Comparison of ENCODE assay signal across 24 mouse cellular contexts in genomic region chr3:46324925-46325324, GRCm38 (mm10).
DNase-seq lines count a peak whose midpoint lies in the region; ATAC-seq lines count a peak whose summit lies in the region.
"Had no signal": no experiment of that assay in that cellular context is flagged by ENCODE, and none has a peak within 500 bp of the region (broad histone marks: within the 10 kb centered on the region; RNA-seq: fewer than 3 reads in every experiment).

No protein-coding gene starts in this region.

- no peak overlapping the region for H3K27ac ChIP-seq in kidney, embryonic 16.5 days (ENCODE audit: low read length)
- H3K27ac ChIP-seq: embryonic facial prominence, embryonic 10.5 days; embryonic facial prominence, embryonic 12.5 days; forebrain, embryonic 13.5 days; forebrain, embryonic 15.5 days had no signal

- WGBS in kidney, embryonic 16.5 days = 80% methylated on average over 3 of the region's 3 CpGs

- H3K27me3 ChIP-seq in kidney, embryonic 16.5 days (ENCODE audit: insufficient read depth, low read length) = no peaks in the 10 kb centered on the region
- H3K27me3 ChIP-seq: CH12.LX; embryonic facial prominence, embryonic 12.5 days; forebrain, embryonic 13.5 days; forebrain, embryonic 15.5 days; Patski had no signal

- ATAC-seq in frontal cortex, adult (ENCODE audit: low TSS enrichment) = peak; percentile 99
- no peak for ATAC-seq in kidney, embryonic 16.5 days (ENCODE audit: low FRiP score, low TSS enrichment)
- ATAC-seq: activated CD4-positive, CD25-positive, alpha-beta regulatory T cell, adult 4 months; CD4-positive, CD25-positive, alpha-beta regulatory T cell, adult 4 months; forebrain, embryonic 13.5 days; forebrain, embryonic 15.5 days; forebrain, postnatal 0 days; Patski had no signal

- no peaks in the 10 kb centered on the region for H3K4me1 ChIP-seq in kidney, embryonic 16.5 days (ENCODE audit: insufficient read depth, low read length)
- H3K4me1 ChIP-seq: embryonic facial prominence, embryonic 10.5 days; embryonic facial prominence, embryonic 12.5 days; forebrain, embryonic 13.5 days; forebrain, embryonic 15.5 days had no signal

- H3K36me3 ChIP-seq in kidney, embryonic 16.5 days (ENCODE audit: insufficient read depth, low read length) = no peaks in the 10 kb centered on the region
- H3K36me3 ChIP-seq: embryonic facial prominence, embryonic 10.5 days; embryonic facial prominence, embryonic 12.5 days; forebrain, embryonic 15.5 days; G1E had no signal

- DNase-seq in frontal cortex, postnatal 14 days (ENCODE audit: low spot score in 2 of 2) = no peak
- DNase-seq in right cerebral cortex, adult 18-20 months = peak; percentile 21
- no peak for DNase-seq in right cerebral cortex, postnatal 4 days
- DNase-seq: adrenal gland, adult 8-10 months; adrenal gland, postnatal 14 days; adrenal gland, postnatal 36 days; B cell, adult 2 months; cerebellum, adult 11-12 months; cerebellum, adult 2 months; cerebellum, adult 9-10 months; cerebellum, postnatal 10 days; cerebellum, postnatal 25 days; forebrain, postnatal 0 days had no signal

- H3K4me3 ChIP-seq in kidney, embryonic 16.5 days (ENCODE audit: low read length) = no peak overlapping the region
- H3K4me3 ChIP-seq: embryonic facial prominence, embryonic 10.5 days; embryonic facial prominence, embryonic 12.5 days; forebrain, embryonic 13.5 days; forebrain, embryonic 15.5 days had no signal

- H3K4me2 ChIP-seq in kidney, embryonic 16.5 days (replicated peaks; ENCODE audit: low read depth, low read length) = no peak overlapping the region
- H3K4me2 ChIP-seq: embryonic facial prominence, embryonic 12.5 days; forebrain, embryonic 13.5 days; forebrain, embryonic 15.5 days had no signal

- H3K9ac ChIP-seq in kidney, embryonic 16.5 days (replicated peaks; ENCODE audit: low read length) = no peak overlapping the region
- H3K9ac ChIP-seq: embryonic facial prominence, embryonic 12.5 days; forebrain, embryonic 13.5 days; forebrain, embryonic 15.5 days; forebrain, postnatal 0 days had no signal

- no peaks in the 10 kb centered on the region for H3K9me3 ChIP-seq in kidney, embryonic 16.5 days (ENCODE audit: low read length)
- H3K9me3 ChIP-seq: embryonic facial prominence, embryonic 10.5 days; embryonic facial prominence, embryonic 12.5 days; forebrain, embryonic 13.5 days; forebrain, embryonic 15.5 days; G1E had no signal
